In the genomic region with DNA sequence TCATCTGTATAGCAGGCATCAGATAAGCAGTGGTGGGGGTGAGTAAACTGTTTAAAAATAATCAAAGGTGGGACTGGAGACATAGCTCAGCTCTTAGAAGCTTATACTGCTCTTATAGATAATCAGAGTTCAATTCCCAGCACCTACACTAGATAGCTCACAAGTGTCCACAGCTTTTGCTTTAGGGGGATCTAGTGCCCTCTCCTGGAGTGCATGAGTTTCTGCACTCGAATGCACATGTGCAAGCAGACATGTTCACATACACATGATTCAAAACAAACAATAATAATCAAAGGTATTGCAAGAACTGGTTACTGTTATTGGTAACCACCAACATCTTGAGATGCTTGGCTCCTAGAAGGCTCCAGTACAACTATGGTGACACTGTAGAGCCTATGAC, we compare ENCODE assay signal across 21 mouse cellular contexts.
DNase-seq lines count a peak whose midpoint lies in the region; ATAC-seq and TF ChIP-seq lines count a peak whose summit lies in the region.
"Had no signal": no experiment of that assay in that cellular context is flagged by ENCODE, and none has a peak within 500 bp of the region (broad histone marks: within the 10 kb centered on the region; RNA-seq: fewer than 3 reads in every experiment).

No protein-coding gene starts in this region.

- no peak for ATAC-seq in intestine, postnatal 0 days
- ATAC-seq in intestine, embryonic 16.5 days, result no peak
- 0 out of 2 replicates have a peak, but pooled peaks have one; percentile 45 for ATAC-seq in common myeloid progenitor, adult 5-6 weeks (replicated peaks; ENCODE audit: low read depth, poor library complexity, severe bottlenecking)
- ATAC-seq: midbrain, embryonic 15.5 days had no signal

- TF ChIP-seq EP300 in CH12.LX (IDR thresholded peaks at IDR 0.05; ENCODE audit: low read length), result no peak

- H3K9me3 ChIP-seq in intestine, postnatal 0 days (ENCODE audit: control insufficient read depth), result no peaks in the 10 kb centered on the region
- no peaks in the 10 kb centered on the region for H3K9me3 ChIP-seq in intestine, embryonic 16.5 days (ENCODE audit: control insufficient read depth, low read length)
- no peaks in the 10 kb centered on the region for H3K9me3 ChIP-seq in CH12.LX (replicated peaks; ENCODE audit: low read length)
- H3K9me3 ChIP-seq: hindbrain, embryonic 15.5 days; midbrain, embryonic 15.5 days; stomach, embryonic 15.5 days had no signal

- TF ChIP-seq POLR2A in CH12.LX (IDR thresholded peaks at IDR 0.05; ENCODE audit: low read depth, low read length), result no peak

- no peaks in the 10 kb centered on the region for H3K27me3 ChIP-seq in intestine, postnatal 0 days (replicated peaks; ENCODE audit: control insufficient read depth, insufficient read depth, low read length)
- no peaks in the 10 kb centered on the region for H3K27me3 ChIP-seq in intestine, embryonic 16.5 days (replicated peaks; ENCODE audit: control insufficient read depth, insufficient read depth, low read length)
- H3K27me3 ChIP-seq in CH12.LX (replicated peaks), result no peaks in the 10 kb centered on the region
- H3K27me3 ChIP-seq: hindbrain, embryonic 15.5 days; midbrain, embryonic 15.5 days; stomach, embryonic 15.5 days had no signal

- WGBS in intestine, postnatal 0 days, result 64% methylated on average over 1 of the region's 1 CpGs
- 46% methylated on average over 1 of the region's 1 CpGs for WGBS in intestine, embryonic 16.5 days

- no peak overlapping the region for H3K9ac ChIP-seq in intestine, postnatal 0 days (ENCODE audit: low read depth, low read length)
- no peak overlapping the region for H3K9ac ChIP-seq in intestine, embryonic 16.5 days (ENCODE audit: low read depth, low read length)
- H3K9ac ChIP-seq in CH12.LX (ENCODE audit: insufficient read depth, low read depth), result no peak overlapping the region
- H3K9ac ChIP-seq: hindbrain, embryonic 15.5 days; midbrain, embryonic 15.5 days; stomach, embryonic 15.5 days had no signal

- H3K4me2 ChIP-seq in intestine, postnatal 0 days (replicated peaks; ENCODE audit: low read depth), result no peak overlapping the region
- H3K4me2 ChIP-seq in intestine, embryonic 16.5 days (ENCODE audit: low read depth, low read length), result no peak overlapping the region
- H3K4me2 ChIP-seq in CH12.LX (ENCODE audit: insufficient read depth, low read depth, poor library complexity, severe bottlenecking), result no peak overlapping the region
- H3K4me2 ChIP-seq: heart, embryonic 11.5 days; hindbrain, embryonic 15.5 days; midbrain, embryonic 15.5 days; stomach, embryonic 15.5 days had no signal

- no peaks in the 10 kb centered on the region for H3K79me2 ChIP-seq in CH12.LX (replicated peaks; ENCODE audit: control insufficient read depth, extremely low read depth, insufficient read depth, poor library complexity, severe bottlenecking)

- DNase-seq in adrenal gland, postnatal 14 days, result peak; percentile 4
- DNase-seq in adrenal gland, postnatal 10 days, result no peak
- DNase-seq in CH12.LX (ENCODE audit: extremely low read depth), result peak; percentile 16
- no peak for DNase-seq in testis, postnatal 14 days (ENCODE audit: low spot score)
- DNase-seq in retina, embryonic 14.5 days (ENCODE audit: low spot score), result no peak
- DNase-seq: adrenal gland, adult 2 months; cerebellum, adult 11-12 months; cerebellum, postnatal 25 days; gastrocnemius, postnatal 36 days; heart, postnatal 14 days; kidney, adult 18-20 months; kidney, postnatal 25 days; liver; lung, adult 2 months had no signal

- dilution Hi-C loops in CH12.LX (cut with MboI; ENCODE audit: extremely low pct_ligation_motif_present, extremely low pct_unique_long_range_greater_than_20kb, low sequenced_read_pairs), result no loop called here

- H3K27ac ChIP-seq in intestine, postnatal 0 days (ENCODE audit: low read depth, low read length), result no peak overlapping the region
- no peak overlapping the region for H3K27ac ChIP-seq in intestine, embryonic 16.5 days (ENCODE audit: low read length)
- no peak overlapping the region for H3K27ac ChIP-seq in CH12.LX (ENCODE audit: insufficient read depth, low read depth)
- H3K27ac ChIP-seq: hindbrain, embryonic 15.5 days; midbrain, embryonic 15.5 days; stomach, embryonic 15.5 days had no signal

- no peak overlapping the region for H3K4me3 ChIP-seq in intestine, postnatal 0 days (ENCODE audit: low read depth, low read length)
- H3K4me3 ChIP-seq in intestine, embryonic 16.5 days (ENCODE audit: low read length), result no peak overlapping the region
- no peak overlapping the region for H3K4me3 ChIP-seq in CH12.LX (replicated peaks in 1 of 3; ENCODE audit: low read depth in 2 of 3, low read length in 2 of 3, poor library complexity in 1 of 3)
- H3K4me3 ChIP-seq: hindbrain, embryonic 15.5 days; midbrain, embryonic 15.5 days; stomach, embryonic 15.5 days had no signal

- in situ Hi-C loops in CH12.LX (cut with MboI; ENCODE audit: low pct_ligation_motif_present, low pct_unique_long_range_greater_than_20kb, low sequenced_read_pairs), result no loop called here

- H3K36me3 ChIP-seq in intestine, postnatal 0 days (ENCODE audit: control insufficient read depth, insufficient read depth), result no peaks in the 10 kb centered on the region
- H3K36me3 ChIP-seq in intestine, embryonic 16.5 days (ENCODE audit: control insufficient read depth, insufficient read depth, low read length), result no peaks in the 10 kb centered on the region
- H3K36me3 ChIP-seq in CH12.LX (replicated peaks in 1 of 2; ENCODE audit: control insufficient read depth in 1 of 2, insufficient read depth in 1 of 2, low read length in 1 of 2), result no peaks in the 10 kb centered on the region
- H3K36me3 ChIP-seq: hindbrain, embryonic 15.5 days; midbrain, embryonic 15.5 days; stomach, embryonic 15.5 days had no signal

- TF ChIP-seq RAD21 in CH12.LX (IDR thresholded peaks at IDR 0.05; ENCODE audit: low read depth, low read length), result peak; percentile 42

- TF ChIP-seq CTCF in intestine, postnatal 0 days (IDR thresholded peaks at IDR 0.05; ENCODE audit: low read depth), result peak; percentile 60
- peak; percentile 29 to 51; a peak in 3 of 4 replicates for TF ChIP-seq CTCF in CH12.LX (conservative IDR thresholded peaks at IDR 0.05 in 1 of 2, IDR thresholded peaks at IDR 0.05 in 1 of 2; ENCODE audit: low read depth in 2 of 2, low read length in 2 of 2)

- no peaks in the 10 kb centered on the region for H3K4me1 ChIP-seq in intestine, postnatal 0 days (replicated peaks; ENCODE audit: control insufficient read depth, insufficient read depth, low read length)
- no peaks in the 10 kb centered on the region for H3K4me1 ChIP-seq in intestine, embryonic 16.5 days (ENCODE audit: control insufficient read depth, insufficient read depth, low read length)
- peaks cover 4 to 14% of the 10 kb centered on the region in 2 experiments; a peak in 3 of 4 replicates for H3K4me1 ChIP-seq in CH12.LX (ENCODE audit: control insufficient read depth in 1 of 2, insufficient read depth in 2 of 2)
- H3K4me1 ChIP-seq: hindbrain, embryonic 15.5 days; midbrain, embryonic 15.5 days; stomach, embryonic 15.5 days had no signal

TF ChIP-seq in CH12.LX, 34 proteins besides CTCF, POLR2A, EP300 and RAD21:
- TF ChIP-seq KAT2A (IDR thresholded peaks at IDR 0.05; ENCODE audit: insufficient replicate concordance, low read length), result no peak
- TF ChIP-seq TCF12 (IDR thresholded peaks at IDR 0.05; ENCODE audit: low read depth, low read length), result no peak
- no peak for TF ChIP-seq USF1 (IDR thresholded peaks at IDR 0.05; ENCODE audit: low read depth, low read length)
- TF ChIP-seq SMC3 (IDR thresholded peaks at IDR 0.05; ENCODE audit: low read depth, low read length), result peak; percentile 34
- TF ChIP-seq POLR2AphosphoS2 (IDR thresholded peaks at IDR 0.05; ENCODE audit: low read depth, low read length), result no peak

Comparison
In these comparisons a context has a peak if more than half of its experiments do, and no peak if none do; other contexts are left out.
1. DNase-seq: peak in adrenal gland, postnatal 14 days (single experiment) and CH12.LX (single experiment); none in adrenal gland, postnatal 10 days (single experiment), testis, postnatal 14 days (single experiment) and retina, embryonic 14.5 days (single experiment).